Comparison of ENCODE assay signal across 11 mouse cellular contexts in the genomic region with DNA sequence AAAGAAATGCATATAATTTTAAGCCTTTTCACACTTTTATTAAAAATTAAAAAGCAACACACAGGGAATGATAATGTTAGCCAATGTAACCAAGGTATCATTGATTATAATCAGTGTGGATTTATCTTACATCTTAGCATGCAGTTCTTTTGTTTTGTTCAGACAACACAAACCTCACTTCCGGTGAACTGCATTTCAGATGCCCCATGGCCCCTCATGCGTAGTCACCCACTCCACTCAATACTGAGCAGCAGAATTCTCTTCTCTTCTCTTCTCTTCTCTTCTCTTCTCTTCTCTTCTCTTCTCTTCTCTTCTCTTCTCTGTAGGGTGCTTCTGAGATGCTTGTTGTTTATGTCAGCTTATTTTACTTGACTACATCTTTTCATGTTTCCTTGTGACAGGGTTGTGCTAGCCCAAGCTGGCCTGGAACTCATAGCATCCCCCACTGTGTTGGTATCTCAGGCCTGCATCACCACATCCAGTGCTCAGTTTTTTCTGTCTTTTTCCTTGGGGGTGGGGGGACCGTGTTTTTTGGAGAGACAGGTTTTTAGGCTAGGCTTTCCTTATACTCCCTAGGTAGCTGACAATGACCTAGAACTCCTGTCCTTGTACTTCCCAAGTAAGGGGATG.
DNase-seq lines count a peak whose midpoint lies in the region; ATAC-seq and TF ChIP-seq lines count a peak whose summit lies in the region.
"Had no signal": no experiment of that assay in that cellular context is flagged by ENCODE, and none has a peak within 500 bp of the region (broad histone marks: within the 10 kb centered on the region; RNA-seq: fewer than 3 reads in every experiment).

No protein-coding gene starts in this region.

- 0 out of 2 replicates have a peak overlapping the region, but pooled peaks have one; percentile 13 for H3K4me2 ChIP-seq in liver, embryonic 15.5 days

- intact Hi-C loops in left cerebral cortex, postnatal 4 days (cut with DNase I), result loop anchor here (5.0 kb wide), 1 partner anchor 57 kb away; no protein-coding TSS in a partner anchor

- ATAC-seq in megakaryocyte, adult 5-6 weeks (ENCODE audit: poor library complexity, severe bottlenecking), result no peak
- no peak for ATAC-seq in liver, embryonic 15.5 days (ENCODE audit: insufficient read depth)

- TF ChIP-seq CTCF in bone marrow, adult 2 months (IDR thresholded peaks at IDR 0.05; ENCODE audit: control insufficient read depth, insufficient read depth, low read length), result no peak
- TF ChIP-seq CTCF in lung, adult 2 months (IDR thresholded peaks at IDR 0.05; ENCODE audit: insufficient read depth, low read length), result no peak

- no peaks in the 10 kb centered on the region for H3K27me3 ChIP-seq in heart, embryonic 10.5 days (ENCODE audit: insufficient read depth, poor library complexity, severe bottlenecking)
- no peaks in the 10 kb centered on the region for H3K27me3 ChIP-seq in megakaryocyte, embryonic 14.5 days (replicated peaks)
- H3K27me3 ChIP-seq in liver, embryonic 15.5 days, result no peaks in the 10 kb centered on the region
- H3K27me3 ChIP-seq: neural tube, embryonic 12.5 days had no signal

- H3K9ac ChIP-seq in liver, embryonic 15.5 days, result no peak overlapping the region

- no peak for TF ChIP-seq POLR2A in bone marrow, adult 2 months (IDR thresholded peaks at IDR 0.05; ENCODE audit: borderline replicate concordance, control insufficient read depth, low read depth, low read length)
- TF ChIP-seq POLR2A in lung, adult 2 months (IDR thresholded peaks at IDR 0.05; ENCODE audit: borderline replicate concordance, extremely low read depth, low read depth, low read length), result no peak

- H3K9me3 ChIP-seq in heart, embryonic 10.5 days, result no peaks in the 10 kb centered on the region
- no peaks in the 10 kb centered on the region for H3K9me3 ChIP-seq in megakaryocyte, embryonic 14.5 days
- H3K9me3 ChIP-seq in liver, embryonic 15.5 days (replicated peaks), result no peaks in the 10 kb centered on the region
- H3K9me3 ChIP-seq: neural tube, embryonic 12.5 days had no signal

- WGBS in heart, embryonic 10.5 days, result 68% methylated on average over 3 of the region's 3 CpGs
- WGBS in bone marrow, adult 2 months, result 60% methylated on average over 3 of the region's 3 CpGs
- 40% methylated on average over 3 of the region's 3 CpGs for WGBS in liver, embryonic 15.5 days (ENCODE audit: insufficient replicate concordance)
- 48% methylated on average over 3 of the region's 3 CpGs for WGBS in lung, adult 2 months

- H3K36me3 ChIP-seq in heart, embryonic 10.5 days, result no peaks in the 10 kb centered on the region
- H3K36me3 ChIP-seq in megakaryocyte, embryonic 14.5 days (replicated peaks; ENCODE audit: low read length), result peaks cover 2% of the 10 kb centered on the region
- no peaks in the 10 kb centered on the region for H3K36me3 ChIP-seq in liver, embryonic 15.5 days (replicated peaks)
- H3K36me3 ChIP-seq: neural tube, embryonic 12.5 days had no signal

- peak overlapping the region; percentile 37; the same call in 1 of the 2 replicates for H3K27ac ChIP-seq in heart, embryonic 10.5 days
- H3K27ac ChIP-seq in bone marrow, adult 2 months (ENCODE audit: control insufficient read depth, insufficient read depth, low read depth, low read length, poor library complexity), result peak overlapping the region; percentile 43; the same call in 1 of the 2 replicates
- H3K27ac ChIP-seq in liver, embryonic 15.5 days (replicated peaks), result peak overlapping the region; percentile 62; the same call in 1 of the 2 replicates

- peaks cover 15% of the 10 kb centered on the region; the same call in 1 of the 2 replicates for H3K4me1 ChIP-seq in heart, embryonic 10.5 days
- peaks cover 44% of the 10 kb centered on the region for H3K4me1 ChIP-seq in megakaryocyte, embryonic 14.5 days
- peaks cover 4% of the 10 kb centered on the region for H3K4me1 ChIP-seq in bone marrow, adult 2 months (ENCODE audit: control insufficient read depth, insufficient read depth, low read length)
- H3K4me1 ChIP-seq in liver, embryonic 15.5 days (replicated peaks), result peaks cover 45% of the 10 kb centered on the region
- peaks cover 6% of the 10 kb centered on the region for H3K4me1 ChIP-seq in lung, adult 2 months (ENCODE audit: control insufficient read depth, insufficient read depth, low read length)

- no peak overlapping the region for H3K4me3 ChIP-seq in heart, embryonic 10.5 days
- H3K4me3 ChIP-seq in megakaryocyte, embryonic 14.5 days (replicated peaks), result peak overlapping the region; percentile 56
- no peak overlapping the region for H3K4me3 ChIP-seq in bone marrow, adult 2 months (replicated peaks; ENCODE audit: control insufficient read depth, low read depth, low read length)
- H3K4me3 ChIP-seq in liver, embryonic 15.5 days (replicated peaks), result no peak overlapping the region
- no peak overlapping the region for H3K4me3 ChIP-seq in lung, adult 2 months (replicated peaks; ENCODE audit: extremely low read depth, low read depth, low read length)

- DNase-seq in heart, embryonic 10.5 days (ENCODE audit: low spot score), result no peak
- DNase-seq in heart, adult 9 months (ENCODE audit: low spot score in 2 of 2), result no peak
- DNase-seq in lung, adult 2 months, result no peak
- DNase-seq in left cerebral cortex, postnatal 4 days, result no peak
- DNase-seq: forebrain, postnatal 0 days; lung, postnatal 14 days had no signal
